Mouse (Mus musculus): ENCODE measurements at regions not wholly inside any gene's neighbourhood (a gene's known extent, or its start where the extent isn't known, plus 50 kb on each side); places are given as distances from the start of the nearest gene placed in this dataset.

GRCm38 (mm10) chr16:44625108-44625616, 66.5 kb upstream of the Boc start:
- ATAC-seq (ENCODE audit: insufficient number of reproducible peaks, low FRiP score, low TSS enrichment, low read depth) = no peak
- WGBS = 80% methylated on average over 6 of the region's 6 CpGs

GRCm38 (mm10) chr16:44621573-44621972, 62.9 kb upstream of the Boc start:
- no peak overlapping the region for H3K9ac ChIP-seq (ENCODE audit: low read length)
- H3K4me2 ChIP-seq (ENCODE audit: low read depth, severe bottlenecking) = no peak overlapping the region
- H3K4me3 ChIP-seq (ENCODE audit: low read depth, low read length) = no peak overlapping the region
- H3K27me3 ChIP-seq (ENCODE audit: control insufficient read depth, insufficient read depth, low read length) = no peaks in the 10 kb centered on the region
- H3K27ac ChIP-seq (replicated peaks; ENCODE audit: low read depth, low read length) = no peak overlapping the region
- peaks cover 18% of the 10 kb centered on the region for H3K4me1 ChIP-seq (ENCODE audit: control insufficient read depth, insufficient read depth, low read length)
- H3K9me3 ChIP-seq (ENCODE audit: control insufficient read depth, low read length) = no peaks in the 10 kb centered on the region
- ATAC-seq (ENCODE audit: insufficient number of reproducible peaks, low FRiP score, low TSS enrichment, low read depth) = no peak
- no peak for DNase-seq (ENCODE audit: low spot score)
- H3K36me3 ChIP-seq (ENCODE audit: control insufficient read depth, insufficient read depth, low read length) = no peaks in the 10 kb centered on the region; the same call in 1 of the 2 replicates
- WGBS = 93% methylated on average over 5 of the region's 5 CpGs

More at GRCm38 (mm10) chr16:44625108-44625616, 66.5 kb upstream of the Boc start:
- Histone ChIP-seq H3K9ac (ENCODE audit: low read length) (no peak overlapping the region), H3K4me3 (ENCODE audit: low read depth, low read length) (no peak overlapping the region), H3K4me2 (ENCODE audit: low read depth, severe bottlenecking) (no peak overlapping the region), H3K27me3 (ENCODE audit: control insufficient read depth, insufficient read depth, low read length) (no peaks in the 10 kb centered on the region), H3K9me3 (ENCODE audit: control insufficient read depth, low read length) (no peaks in the 10 kb centered on the region), H3K27ac (replicated peaks; ENCODE audit: low read depth, low read length) (0 out of 2 replicates have a peak overlapping the region, but pooled peaks have one; percentile 2), H3K36me3 (ENCODE audit: control insufficient read depth, insufficient read depth, low read length) (no peaks in the 10 kb centered on the region; the same call in 1 of the 2 replicates), H3K4me1 (ENCODE audit: control insufficient read depth, insufficient read depth, low read length) (peaks cover 7% of the 10 kb centered on the region)
- no peak for DNase-seq (ENCODE audit: low spot score)

GRCm38 (mm10) chr16:44620536-44620935, 61.8 kb upstream of the Boc start:
- Histone ChIP-seq H3K27ac (replicated peaks; ENCODE audit: low read depth, low read length) (no peak overlapping the region), H3K4me3 (ENCODE audit: low read depth, low read length) (no peak overlapping the region), H3K27me3 (ENCODE audit: control insufficient read depth, insufficient read depth, low read length) (no peaks in the 10 kb centered on the region), H3K36me3 (ENCODE audit: control insufficient read depth, insufficient read depth, low read length) (no peaks in the 10 kb centered on the region; the same call in 1 of the 2 replicates), H3K9me3 (ENCODE audit: control insufficient read depth, low read length) (no peaks in the 10 kb centered on the region), H3K9ac (ENCODE audit: low read length) (no peak overlapping the region), H3K4me2 (ENCODE audit: low read depth, severe bottlenecking) (no peak overlapping the region), H3K4me1 (ENCODE audit: control insufficient read depth, insufficient read depth, low read length) (peaks cover 23% of the 10 kb centered on the region)
- DNase-seq (ENCODE audit: low spot score) = no peak
- 81% methylated on average over 2 of the region's 2 CpGs for WGBS
- ATAC-seq (ENCODE audit: insufficient number of reproducible peaks, low FRiP score, low TSS enrichment, low read depth) = no peak

GRCm38 (mm10) chr16:44619476-44620103, 60.9 kb upstream of the Boc start:
- no peak overlapping the region for H3K27ac ChIP-seq (replicated peaks; ENCODE audit: low read depth, low read length)
- no peak overlapping the region for H3K4me3 ChIP-seq (ENCODE audit: low read depth, low read length)
- no peaks in the 10 kb centered on the region for H3K9me3 ChIP-seq (ENCODE audit: control insufficient read depth, low read length)
- 80% methylated on average over 4 of the region's 4 CpGs for WGBS
- ATAC-seq (ENCODE audit: insufficient number of reproducible peaks, low FRiP score, low TSS enrichment, low read depth) (no peak), DNase-seq (ENCODE audit: low spot score) (peak; percentile 46)
- no peak overlapping the region for H3K4me2 ChIP-seq (ENCODE audit: low read depth, severe bottlenecking)
- H3K36me3 ChIP-seq (ENCODE audit: control insufficient read depth, insufficient read depth, low read length) = no peaks in the 10 kb centered on the region
- H3K27me3 ChIP-seq (ENCODE audit: control insufficient read depth, insufficient read depth, low read length) = no peaks in the 10 kb centered on the region
- peaks cover 26% of the 10 kb centered on the region for H3K4me1 ChIP-seq (ENCODE audit: control insufficient read depth, insufficient read depth, low read length)
- H3K9ac ChIP-seq (ENCODE audit: low read length) = no peak overlapping the region

- Histone ChIP-seq H3K9ac (ENCODE audit: low read length) (peak overlapping the region; percentile 27), H3K27me3 (ENCODE audit: control insufficient read depth, insufficient read depth, low read length) (no peaks in the 10 kb centered on the region), H3K4me1 (ENCODE audit: control insufficient read depth, insufficient read depth, low read length) (peaks cover 34% of the 10 kb centered on the region), H3K4me2 (ENCODE audit: low read depth, severe bottlenecking) (peak overlapping the region; percentile 31), H3K4me3 (ENCODE audit: low read depth, low read length) (no peak overlapping the region), H3K36me3 (ENCODE audit: control insufficient read depth, insufficient read depth, low read length) (no peaks in the 10 kb centered on the region), H3K27ac (replicated peaks; ENCODE audit: low read depth, low read length) (peak overlapping the region; percentile 95), H3K9me3 (ENCODE audit: control insufficient read depth, low read length) (no peaks in the 10 kb centered on the region)
- WGBS = 75% methylated on average over 6 of the region's 6 CpGs
- DNase-seq (ENCODE audit: low spot score) (no peak), ATAC-seq (ENCODE audit: insufficient number of reproducible peaks, low FRiP score, low TSS enrichment, low read depth) (no peak)
These were observed 58.3 kb upstream of the Boc start for GRCm38 (mm10) chr16:44617041-44617440.

GRCm38 (mm10) chr16:44616376-44616775, 57.7 kb upstream of the Boc start:
- ATAC-seq (ENCODE audit: insufficient number of reproducible peaks, low FRiP score, low TSS enrichment, low read depth) (peak; percentile 88), DNase-seq (ENCODE audit: low spot score) (peak; percentile 86)
- H3K9ac ChIP-seq (ENCODE audit: low read length) = peak overlapping the region; percentile 17; the same call in 1 of the 2 replicates
- 3% methylated on average over 5 of the region's 5 CpGs for WGBS
- H3K4me2 ChIP-seq (ENCODE audit: low read depth, severe bottlenecking) = peak overlapping the region; percentile 31
- no peaks in the 10 kb centered on the region for H3K27me3 ChIP-seq (ENCODE audit: control insufficient read depth, insufficient read depth, low read length)
- H3K27ac ChIP-seq (replicated peaks; ENCODE audit: low read depth, low read length) = peak overlapping the region; percentile 95
- H3K36me3 ChIP-seq (ENCODE audit: control insufficient read depth, insufficient read depth, low read length) = no peaks in the 10 kb centered on the region
- peaks cover 39% of the 10 kb centered on the region for H3K4me1 ChIP-seq (ENCODE audit: control insufficient read depth, insufficient read depth, low read length)
- peak overlapping the region; percentile 5; the same call in 1 of the 2 replicates for H3K4me3 ChIP-seq (ENCODE audit: low read depth, low read length)
- no peaks in the 10 kb centered on the region for H3K9me3 ChIP-seq (ENCODE audit: control insufficient read depth, low read length)

GRCm38 (mm10) chr16:44615878-44616206, 57.1 kb upstream of the Boc start:
- Histone ChIP-seq H3K4me1 (ENCODE audit: control insufficient read depth, insufficient read depth, low read length) (peaks cover 39% of the 10 kb centered on the region), H3K4me2 (ENCODE audit: low read depth, severe bottlenecking) (peak overlapping the region; percentile 31), H3K36me3 (ENCODE audit: control insufficient read depth, insufficient read depth, low read length) (no peaks in the 10 kb centered on the region), H3K9me3 (ENCODE audit: control insufficient read depth, low read length) (no peaks in the 10 kb centered on the region), H3K27me3 (ENCODE audit: control insufficient read depth, insufficient read depth, low read length) (no peaks in the 10 kb centered on the region), H3K27ac (replicated peaks; ENCODE audit: low read depth, low read length) (peak overlapping the region; percentile 95), H3K9ac (ENCODE audit: low read length) (no peak overlapping the region), H3K4me3 (ENCODE audit: low read depth, low read length) (0 out of 2 replicates have a peak overlapping the region, but pooled peaks have one; percentile 5)
- DNase-seq (ENCODE audit: low spot score) (peak; percentile 86), ATAC-seq (ENCODE audit: insufficient number of reproducible peaks, low FRiP score, low TSS enrichment, low read depth) (peak; percentile 75)
- 3% methylated on average over 3 of the region's 3 CpGs for WGBS

GRCm38 (mm10) chr16:44615172-44615877, 56.6 kb upstream of the Boc start:
- H3K4me2 ChIP-seq (ENCODE audit: low read depth, severe bottlenecking) = no peak overlapping the region
- no peak overlapping the region for H3K4me3 ChIP-seq (ENCODE audit: low read depth, low read length)
- H3K9ac ChIP-seq (ENCODE audit: low read length) = no peak overlapping the region
- WGBS = 25% methylated on average over 9 of the region's 9 CpGs
- peaks cover 39% of the 10 kb centered on the region for H3K4me1 ChIP-seq (ENCODE audit: control insufficient read depth, insufficient read depth, low read length)
- no peaks in the 10 kb centered on the region for H3K27me3 ChIP-seq (ENCODE audit: control insufficient read depth, insufficient read depth, low read length)
- DNase-seq (ENCODE audit: low spot score) (peak; percentile 41), ATAC-seq (ENCODE audit: insufficient number of reproducible peaks, low FRiP score, low TSS enrichment, low read depth) (no peak)
- H3K27ac ChIP-seq (replicated peaks; ENCODE audit: low read depth, low read length) = peak overlapping the region; percentile 95
- no peaks in the 10 kb centered on the region for H3K9me3 ChIP-seq (ENCODE audit: control insufficient read depth, low read length)
- H3K36me3 ChIP-seq (ENCODE audit: control insufficient read depth, insufficient read depth, low read length) = no peaks in the 10 kb centered on the region

Data from limb, embryonic 11.5 days (tissue).